Mouse (Mus musculus) heart, adult 8-10 months (tissue): Measurements from ENCODE around the gene Cacna1c. TPM values are rescaled to one million over a fixed set of nuclear protein-coding genes. Genes with fewer than 3 reads are reported as not detected.

ENCODE experiments used
- DNase-seq: peaks from one replicate; pipeline ENCODE4 v3.0.0; 2022; ENCODE audit warnings: low spot score
- total RNA-seq, 4 experiments: library from RNA; stranded (reverse); gene quantifications; 2 replicates each; pipeline ENCODE4 v1.2.4; 2022

The Cacna1c gene
- total RNA-seq, 4 experiments from 2014 or later = 227 to 263 (median 245) TPM

- DNase-seq = no peak
These were observed 384.2 kb downstream of the Cacna1c start for GRCm38 (mm10) chr6:118812007-118812406.

GRCm38 (mm10) chr6:118810834-118811233 is 385.4 kb downstream of the Cacna1c start:
- DNase-seq = no peak

- DNase-seq = no peak
These were observed 391.1 kb downstream of the Cacna1c start for GRCm38 (mm10) chr6:118805139-118805538.

GRCm38 (mm10) chr6:118802286-118802685 is 393.9 kb downstream of the Cacna1c start:
- DNase-seq = no peak

- no peak for DNase-seq
These were observed 399.8 kb downstream of the Cacna1c start for GRCm38 (mm10) chr6:118796393-118796792.

- no peak for DNase-seq
These were observed 400.5 kb downstream of the Cacna1c start for GRCm38 (mm10) chr6:118795716-118796115.

GRCm38 (mm10) chr6:118791921-118792368 is 404.3 kb downstream of the Cacna1c start:
- peak; percentile 54 for DNase-seq

- DNase-seq = no peak
These were observed 408.3 kb downstream of the Cacna1c start for GRCm38 (mm10) chr6:118787933-118788332.

- no peak for DNase-seq
These were observed 415.9 kb downstream of the Cacna1c start for GRCm38 (mm10) chr6:118780280-118780679.

- DNase-seq = no peak
These were observed 417.0 kb downstream of the Cacna1c start for GRCm38 (mm10) chr6:118779201-118779600.

GRCm38 (mm10) chr6:118777457-118777856 is 418.8 kb downstream of the Cacna1c start:
- no peak for DNase-seq

GRCm38 (mm10) chr6:118776459-118776858 is 419.8 kb downstream of the Cacna1c start:
- no peak for DNase-seq

- no peak for DNase-seq
These were observed 423.6 kb downstream of the Cacna1c start for GRCm38 (mm10) chr6:118772581-118772980.

- DNase-seq = no peak
These were observed 425.1 kb downstream of the Cacna1c start for GRCm38 (mm10) chr6:118771121-118771520.

- DNase-seq = no peak
These were observed 425.8 kb downstream of the Cacna1c start for GRCm38 (mm10) chr6:118770396-118770795.

- no peak for DNase-seq
These were observed 426.4 kb downstream of the Cacna1c start for GRCm38 (mm10) chr6:118769792-118770191.

- DNase-seq = no peak
These were observed 428.5 kb downstream of the Cacna1c start for GRCm38 (mm10) chr6:118767698-118768097.

GRCm38 (mm10) chr6:118765261-118765660 is 431.0 kb downstream of the Cacna1c start:
- no peak for DNase-seq

GRCm38 (mm10) chr6:118759015-118759414 is 437.2 kb downstream of the Cacna1c start:
- DNase-seq = no peak

- no peak for DNase-seq
These were observed 437.8 kb downstream of the Cacna1c start for GRCm38 (mm10) chr6:118758290-118758907.

GRCm38 (mm10) chr6:118757533-118758289 is 438.5 kb downstream of the Cacna1c start:
- DNase-seq = no peak

- no peak for DNase-seq
These were observed 439.7 kb downstream of the Cacna1c start for GRCm38 (mm10) chr6:118756511-118756910.

- no peak for DNase-seq
These were observed 440.4 kb downstream of the Cacna1c start for GRCm38 (mm10) chr6:118755768-118756167.
